Mouse (Mus musculus): Measurements from ENCODE around the gene Rnf144b.

DNA sequence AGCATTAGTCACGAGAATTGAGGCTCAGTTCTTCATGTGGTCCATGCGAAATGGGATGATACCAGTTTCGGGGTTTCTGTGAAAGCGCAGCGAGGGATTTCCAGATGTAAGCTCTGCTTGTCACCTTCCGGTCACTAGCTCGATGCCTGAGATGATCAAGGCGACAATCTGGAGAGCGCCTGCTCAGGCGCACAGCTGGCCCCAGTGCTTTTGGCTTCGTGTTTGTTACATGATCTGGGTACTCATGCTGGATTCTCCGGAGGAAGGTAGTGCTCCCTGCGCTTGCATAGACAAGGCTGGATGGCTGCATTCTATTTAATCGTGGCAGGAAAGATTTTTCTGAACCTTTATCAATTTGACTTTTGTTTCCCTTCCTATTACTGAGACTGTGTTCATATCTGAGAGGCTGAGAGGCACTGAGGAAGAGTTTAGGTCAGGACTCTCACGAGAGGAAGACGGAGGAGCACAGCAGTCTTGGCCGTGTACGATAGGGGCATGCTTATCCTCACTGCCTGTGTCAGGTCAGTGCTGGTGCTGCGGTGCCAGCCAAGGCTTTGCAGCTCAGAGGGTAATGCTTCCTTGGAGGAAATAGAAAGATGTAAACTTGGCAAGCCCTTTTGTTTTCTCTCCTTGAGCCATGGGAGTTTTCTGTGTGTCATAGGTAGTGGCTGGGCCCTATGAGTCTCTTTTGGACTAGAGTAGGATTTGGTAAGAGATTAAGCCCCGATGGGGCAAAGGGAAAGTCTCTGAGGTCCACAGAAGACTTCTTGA lies 93.5 kb downstream of the Rnf144b start:
- TF ChIP-seq CTCF (IDR thresholded peaks at IDR 0.05; ENCODE audit: borderline replicate concordance, extremely low read depth, insufficient read depth, insufficient read length): no peak
- no peak for TF ChIP-seq POLR2A (IDR thresholded peaks at IDR 0.05; ENCODE audit: borderline replicate concordance, extremely low read depth, insufficient read depth, insufficient read length, poor library complexity, severe bottlenecking)

Data from brain, embryonic 14.5 days (tissue).